Mouse (Mus musculus) lung, adult 18-20 months (tissue): Measurements from ENCODE around the gene Mrpl12.

Experiments used
- DNase-seq, 2 experiments: peaks; one replicate each; pipeline ENCODE4 v3.0.0; 2022; ENCODE audit warnings: mixed read lengths in 2 of 2

Gene Mrpl12

GRCm38 (mm10) chr11:120484265-120484981 is at the start of gene Mrpl12:
Gene Mrpl12 (plus strand): TSS chr11:120484613.
- DNase-seq = peak; percentile 87 to 90

- peak; percentile 86 to 89 for DNase-seq
Observed at GRCm38 (mm10) chr11:120437152-120437856, 47.1 kb upstream of the Mrpl12 start, which contains the start of gene Nploc4. Gene Nploc4 (minus strand): TSS chr11:120437708.

GRCm38 (mm10) chr11:120437857-120438385 is 46.5 kb upstream of the Mrpl12 start:
- no peak for DNase-seq

GRCm38 (mm10) chr11:120442344-120442743 is 42.1 kb upstream of the Mrpl12 start, which contains the start of gene Tspan10:
Gene Tspan10 (plus strand): TSS chr11:120442644.
- DNase-seq = no peak

- DNase-seq = no peak
Observed at GRCm38 (mm10) chr11:120442765-120443280, 41.6 kb upstream of the Mrpl12 start.

GRCm38 (mm10) chr11:120444106-120444505 is 40.3 kb upstream of the Mrpl12 start:
- no peak for DNase-seq

GRCm38 (mm10) chr11:120445475-120445874 is 38.9 kb upstream of the Mrpl12 start:
- DNase-seq = no peak

GRCm38 (mm10) chr11:120447179-120447578 is 37.2 kb upstream of the Mrpl12 start:
- no peak for DNase-seq

- DNase-seq = no peak
Observed at GRCm38 (mm10) chr11:120452246-120452645, 32.2 kb upstream of the Mrpl12 start.

- no peak for DNase-seq
Observed at GRCm38 (mm10) chr11:120453306-120453705, 31.1 kb upstream of the Mrpl12 start, which contains the start of gene Pde6g. Gene Pde6g (minus strand): TSS chr11:120453500.

GRCm38 (mm10) chr11:120454965-120455364 is 29.4 kb upstream of the Mrpl12 start:
- no peak for DNase-seq

- no peak for DNase-seq
Observed at GRCm38 (mm10) chr11:120455413-120455812, 29.0 kb upstream of the Mrpl12 start.

- no peak for DNase-seq
Observed at GRCm38 (mm10) chr11:120457370-120457769, 27.0 kb upstream of the Mrpl12 start.

- DNase-seq = peak; percentile 72 to 77
Observed at GRCm38 (mm10) chr11:120457772-120458751, 26.4 kb upstream of the Mrpl12 start, which contains the start of the genes Oxld1 and Ccdc137. Gene Oxld1 (minus strand): TSS chr11:120458068. Gene Ccdc137 (plus strand): TSS chr11:120458115.

- DNase-seq = no peak
Observed at GRCm38 (mm10) chr11:120458847-120459597, 25.4 kb upstream of the Mrpl12 start.

GRCm38 (mm10) chr11:120463536-120463935 is 20.9 kb upstream of the Mrpl12 start:
- no peak for DNase-seq

- DNase-seq = no peak
Observed at GRCm38 (mm10) chr11:120464365-120464764, 20.0 kb upstream of the Mrpl12 start.

GRCm38 (mm10) chr11:120465521-120465920 is 18.9 kb upstream of the Mrpl12 start:
- DNase-seq = no peak

GRCm38 (mm10) chr11:120467051-120467735 is 17.2 kb upstream of the Mrpl12 start, which contains the start of gene Arl16:
Gene Arl16 (minus strand): TSS chr11:120467607.
- peak; percentile 95 to 96 for DNase-seq

GRCm38 (mm10) chr11:120467736-120468092 is 16.7 kb upstream of the Mrpl12 start:
- no peak for DNase-seq

GRCm38 (mm10) chr11:120472052-120472451 is 12.4 kb upstream of the Mrpl12 start:
- no peak for DNase-seq
